Mouse (Mus musculus): ENCODE data around the gene Arglu1. TPM values are rescaled to one million over a fixed set of nuclear protein-coding genes. Genes with fewer than 3 reads are reported as not detected.
A peak's percentile ranks its signal among the peaks of the same experiment; 100 is the strongest.

Arglu1 gene
- polyA plus RNA-seq, 1 experiment from 2014 or later, result 92.6 TPM

- H3K4me2 ChIP-seq (ENCODE audit: low read length), result no peak overlapping the region
- no peak overlapping the region for H3K9ac ChIP-seq (ENCODE audit: low read length)
- H3K4me1 ChIP-seq (ENCODE audit: control insufficient read depth in 2 of 2, insufficient read depth in 2 of 2, low read length in 2 of 2), result peaks cover 0 to 2% of the 10 kb centered on the region in 2 experiments; a peak in 2 of 4 replicates
- H3K9me3 ChIP-seq (ENCODE audit: control insufficient read depth, low read length), result no peaks in the 10 kb centered on the region
- no peak for ATAC-seq (ENCODE audit: insufficient number of reproducible peaks, insufficient read depth, low FRiP score, low read depth)
- no peak overlapping the region for H3K4me3 ChIP-seq (ENCODE audit: control insufficient read depth in 1 of 2, insufficient read depth in 1 of 2, low read depth in 1 of 2, low read length in 2 of 2)
- H3K27ac ChIP-seq (replicated peaks in 1 of 2; ENCODE audit: control insufficient read depth in 1 of 2, insufficient read depth in 1 of 2, low read depth in 2 of 2, low read length in 2 of 2), result no peak overlapping the region
- H3K36me3 ChIP-seq (ENCODE audit: control insufficient read depth, insufficient read depth, low read length), result peaks cover 96% of the 10 kb centered on the region
- H3K27me3 ChIP-seq (ENCODE audit: control insufficient read depth, insufficient read depth, low read length), result no peaks in the 10 kb centered on the region
- WGBS, result 93% methylated on average over 3 of the region's 3 CpGs
Measured at GRCm38 (mm10) chr8:8678236-8678635, 12.1 kb downstream of the Arglu1 start.

GRCm38 (mm10) chr8:8674864-8675263, 15.5 kb downstream of the Arglu1 start:
- no peaks in the 10 kb centered on the region for H3K9me3 ChIP-seq (ENCODE audit: control insufficient read depth, low read length)
- H3K9ac ChIP-seq (ENCODE audit: low read length), result no peak overlapping the region
- no peaks in the 10 kb centered on the region; a peak in 1 of 4 replicates for H3K4me1 ChIP-seq (ENCODE audit: control insufficient read depth in 2 of 2, insufficient read depth in 2 of 2, low read length in 2 of 2)
- H3K4me2 ChIP-seq (ENCODE audit: low read length), result no peak overlapping the region
- H3K4me3 ChIP-seq (ENCODE audit: control insufficient read depth in 1 of 2, insufficient read depth in 1 of 2, low read depth in 1 of 2, low read length in 2 of 2), result no peak overlapping the region
- no peaks in the 10 kb centered on the region for H3K27me3 ChIP-seq (ENCODE audit: control insufficient read depth, insufficient read depth, low read length)
- peaks cover 87% of the 10 kb centered on the region for H3K36me3 ChIP-seq (ENCODE audit: control insufficient read depth, insufficient read depth, low read length)
- no peak overlapping the region for H3K27ac ChIP-seq (replicated peaks in 1 of 2; ENCODE audit: control insufficient read depth in 1 of 2, insufficient read depth in 1 of 2, low read depth in 2 of 2, low read length in 2 of 2)
- no peak for ATAC-seq (ENCODE audit: insufficient number of reproducible peaks, insufficient read depth, low FRiP score, low read depth)
- WGBS, result 78% methylated on average over 5 of the region's 5 CpGs

GRCm38 (mm10) chr8:8661759-8662138, 28.6 kb downstream of the Arglu1 start:
- Histone ChIP-seq H3K9me3 (ENCODE audit: control insufficient read depth, low read length) (no peaks in the 10 kb centered on the region), H3K4me1 (ENCODE audit: control insufficient read depth in 2 of 2, insufficient read depth in 2 of 2, low read length in 2 of 2) (peaks cover 1 to 19% of the 10 kb centered on the region in 2 experiments; a peak in 3 of 4 replicates), H3K27ac (replicated peaks in 1 of 2; ENCODE audit: control insufficient read depth in 1 of 2, insufficient read depth in 1 of 2, low read depth in 2 of 2, low read length in 2 of 2) (peak overlapping the region; percentile 77 to 86), H3K27me3 (ENCODE audit: control insufficient read depth, insufficient read depth, low read length) (no peaks in the 10 kb centered on the region), H3K36me3 (ENCODE audit: control insufficient read depth, insufficient read depth, low read length) (peaks cover 24% of the 10 kb centered on the region), H3K9ac (ENCODE audit: low read length) (peak overlapping the region; percentile 89), H3K4me3 (ENCODE audit: control insufficient read depth in 1 of 2, insufficient read depth in 1 of 2, low read depth in 1 of 2, low read length in 2 of 2) (peak overlapping the region; percentile 78 to 81), H3K4me2 (ENCODE audit: low read length) (peak overlapping the region; percentile 86)
- ATAC-seq (ENCODE audit: insufficient number of reproducible peaks, insufficient read depth, low FRiP score, low read depth), result no peak; the same call in 1 of the 2 replicates
- WGBS, result under 1% methylated on average over 22 of the region's 23 CpGs

- under 1% methylated on average over 52 of the region's 70 CpGs for WGBS
- Histone ChIP-seq H3K27ac (replicated peaks in 1 of 2; ENCODE audit: control insufficient read depth in 1 of 2, insufficient read depth in 1 of 2, low read depth in 2 of 2, low read length in 2 of 2) (peak within 1 kb of the TSS; percentile 77 to 86), H3K4me1 (ENCODE audit: control insufficient read depth in 2 of 2, insufficient read depth in 2 of 2, low read length in 2 of 2) (peaks cover 4 to 23% of the 10 kb centered on the region in 2 experiments), H3K4me2 (ENCODE audit: low read length) (peak within 1 kb of the TSS; percentile 86), H3K27me3 (ENCODE audit: control insufficient read depth, insufficient read depth, low read length) (no peaks in the 10 kb centered on the region), H3K36me3 (ENCODE audit: control insufficient read depth, insufficient read depth, low read length) (peaks cover 19% of the 10 kb centered on the region), H3K9me3 (ENCODE audit: control insufficient read depth, low read length) (no peaks in the 10 kb centered on the region), H3K4me3 (ENCODE audit: control insufficient read depth in 1 of 2, insufficient read depth in 1 of 2, low read depth in 1 of 2, low read length in 2 of 2) (peak within 1 kb of the TSS; percentile 78 to 81), H3K9ac (ENCODE audit: low read length) (peak within 1 kb of the TSS; percentile 89)
- peak; percentile 94 for ATAC-seq (ENCODE audit: insufficient number of reproducible peaks, insufficient read depth, low FRiP score, low read depth)
Measured at GRCm38 (mm10) chr8:8661103-8661758, 29.1 kb downstream of the Arglu1 start, which contains the start of gene Efnb2. Gene Efnb2 (minus strand): TSS chr8:8661242.

- peak; percentile 31 for ATAC-seq (ENCODE audit: insufficient number of reproducible peaks, insufficient read depth, low FRiP score, low read depth)
- WGBS, result under 1% methylated on average over 88 of the region's 88 CpGs
- peak overlapping the region; percentile 86 for H3K4me2 ChIP-seq (ENCODE audit: low read length)
Measured at GRCm38 (mm10) chr8:8660307-8661098, 29.8 kb downstream of the Arglu1 start.

GRCm38 (mm10) chr8:8659503-8660306, 30.6 kb downstream of the Arglu1 start:
- under 1% methylated on average over 53 of the region's 53 CpGs for WGBS
- ATAC-seq (ENCODE audit: insufficient number of reproducible peaks, insufficient read depth, low FRiP score, low read depth), result no peak
- Histone ChIP-seq H3K36me3 (ENCODE audit: control insufficient read depth, insufficient read depth, low read length) (peaks cover 9% of the 10 kb centered on the region; the same call in 1 of the 2 replicates), H3K27ac (replicated peaks in 1 of 2; ENCODE audit: control insufficient read depth in 1 of 2, insufficient read depth in 1 of 2, low read depth in 2 of 2, low read length in 2 of 2) (peak overlapping the region; percentile 69 to 78), H3K9ac (ENCODE audit: low read length) (peak overlapping the region; percentile 89), H3K9me3 (ENCODE audit: control insufficient read depth, low read length) (no peaks in the 10 kb centered on the region), H3K4me2 (ENCODE audit: low read length) (peak overlapping the region; percentile 86), H3K27me3 (ENCODE audit: control insufficient read depth, insufficient read depth, low read length) (no peaks in the 10 kb centered on the region), H3K4me3 (ENCODE audit: control insufficient read depth in 1 of 2, insufficient read depth in 1 of 2, low read depth in 1 of 2, low read length in 2 of 2) (peak overlapping the region; percentile 78 to 81), H3K4me1 (ENCODE audit: control insufficient read depth in 2 of 2, insufficient read depth in 2 of 2, low read length in 2 of 2) (peaks cover 12 to 31% of the 10 kb centered on the region in 2 experiments)

More at GRCm38 (mm10) chr8:8660307-8661098, 29.8 kb downstream of the Arglu1 start:
- Histone ChIP-seq H3K27ac (replicated peaks in 1 of 2; ENCODE audit: control insufficient read depth in 1 of 2, insufficient read depth in 1 of 2, low read depth in 2 of 2, low read length in 2 of 2) (peak overlapping the region; percentile 69 to 78; a peak in 3 of 4 replicates), H3K27me3 (ENCODE audit: control insufficient read depth, insufficient read depth, low read length) (no peaks in the 10 kb centered on the region), H3K9me3 (ENCODE audit: control insufficient read depth, low read length) (no peaks in the 10 kb centered on the region), H3K36me3 (ENCODE audit: control insufficient read depth, insufficient read depth, low read length) (peaks cover 13% of the 10 kb centered on the region; the same call in 1 of the 2 replicates), H3K9ac (ENCODE audit: low read length) (peak overlapping the region; percentile 89), H3K4me3 (ENCODE audit: control insufficient read depth in 1 of 2, insufficient read depth in 1 of 2, low read depth in 1 of 2, low read length in 2 of 2) (peak overlapping the region; percentile 78 to 81), H3K4me1 (ENCODE audit: control insufficient read depth in 2 of 2, insufficient read depth in 2 of 2, low read length in 2 of 2) (peaks cover 4 to 28% of the 10 kb centered on the region in 2 experiments)
